Mouse (Mus musculus): ENCODE results near the gene Calm5.

GRCm38 (mm10) chr13:3891479-3892087 lies 37.6 kb downstream of the Calm5 start:
- TF ChIP-seq CTCF (IDR thresholded peaks at IDR 0.05; ENCODE audit: extremely low read depth, insufficient read depth, insufficient read length, insufficient replicate concordance) (no peak), POLR2A (IDR thresholded peaks at IDR 0.05; ENCODE audit: low read depth, low read length) (no peak)

All from spleen, adult 2 months (tissue).